Mouse (Mus musculus) liver, embryonic 16.5 days (tissue): Measurements from ENCODE around the gene Spag7. TPM values are rescaled to one million over a fixed set of nuclear protein-coding genes. Genes with fewer than 3 reads are reported as not detected.

Experiments
- ATAC-seq: fragments of 200-750 bp; cut with Nextera tagmentation; 2 replicates; pipeline ENCODE4 v1.8.0; 2017; ENCODE audit warnings: low read depth, mild to moderate bottlenecking, moderate number of reproducible peaks, moderate library complexity
- H3K27ac ChIP-seq: fragments of 300-500 bp; sonication (generic); 2 replicates; pipeline ENCODE4 v1.5.1; 2014; ENCODE audit warnings: mild to moderate bottlenecking, low read length
- H3K27me3 ChIP-seq: fragments of 300-500 bp; sonication (generic); 2 replicates; pipeline ENCODE4 v1.6.1; 2014; ENCODE audit warnings: low read depth, low read length, mixed read lengths; ENCODE audit not compliant: control insufficient read depth, insufficient read depth
- H3K36me3 ChIP-seq: fragments of 300-500 bp; sonication (generic); 2 replicates; pipeline ENCODE4 v1.6.1; 2014; ENCODE audit warnings: mild to moderate bottlenecking; ENCODE audit not compliant: control insufficient read depth, insufficient read depth
- H3K4me1 ChIP-seq: fragments of 300-500 bp; sonication (generic); 2 replicates; pipeline ENCODE4 v1.6.1; 2014; ENCODE audit warnings: low read depth, low read length, mixed read lengths; ENCODE audit not compliant: control insufficient read depth
- H3K4me2 ChIP-seq: fragments of 300-500 bp; sonication (generic); 2 replicates; pipeline ENCODE4 v1.6.1; 2014; ENCODE audit warnings: low read depth, low read length, mixed read lengths
- H3K4me3 ChIP-seq: fragments of 300-500 bp; sonication (generic); 2 replicates; pipeline ENCODE4 v1.5.1; 2014; ENCODE audit warnings: low read depth, mild to moderate bottlenecking, low read length
- H3K9ac ChIP-seq: fragments of 300-500 bp; sonication (generic); 2 replicates; pipeline ENCODE4 v1.6.1; 2014; ENCODE audit warnings: low read depth, low read length
- H3K9me3 ChIP-seq: fragments of 300-500 bp; sonication (generic); replicated peaks from 2 replicates; pipeline ENCODE4 v1.6.1; 2016; ENCODE audit warnings: low read length; ENCODE audit not compliant: control insufficient read depth
- WGBS: fragments of 180-500 bp; shearing (Covaris S2); extraction: QIAGEN DNeasy Blood & Tissue Kit; methylation state at CpG from one replicate; pipeline ENCODE4 v1.1.7; 2014; ENCODE audit not compliant: insufficient replicate concordance; 5-methylcytosine and 5-hydroxymethylcytosine counted together
- polyA plus RNA-seq: library from polyadenylated mRNA; unstranded; fragments of >200 nt; fragmentation: Nextera tagmentation; extraction: Ambion mirVana; gene quantifications from 2 replicates; pipeline ENCODE4 v1.2.1, GENCODE M21; 2015

The Spag7 gene
- polyA plus RNA-seq, 1 experiment from 2014 or later = 57.5 TPM

DNA sequence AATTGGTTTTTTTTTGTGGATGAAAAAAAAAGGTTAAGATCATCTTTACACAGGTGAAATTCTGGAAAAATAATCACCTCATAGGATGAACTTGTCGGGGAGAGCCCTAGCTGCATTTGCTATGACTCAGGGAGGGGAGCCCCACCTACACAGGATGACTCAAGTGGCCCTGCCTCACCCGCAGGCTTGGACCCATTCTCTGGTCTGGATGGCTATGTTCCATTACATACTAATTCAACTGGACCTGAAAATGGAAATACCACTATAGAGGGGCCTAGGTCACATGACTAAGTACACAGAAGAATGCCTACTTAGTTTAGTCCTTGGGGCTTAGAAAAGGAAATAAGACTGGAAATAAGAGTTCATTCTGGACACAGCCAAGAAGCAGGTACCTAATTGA, 17.8 kb downstream of the Spag7 start:
- 27% methylated on average over 2 of the region's 2 CpGs for WGBS
- Histone ChIP-seq H3K4me1 (peaks cover 66% of the 10 kb centered on the region), H3K9me3 (no peaks in the 10 kb centered on the region), H3K27ac (peak overlapping the region; percentile 99), H3K9ac (peak overlapping the region; percentile 33), H3K36me3 (peaks cover 39% of the 10 kb centered on the region), H3K4me2 (peak overlapping the region; percentile 92), H3K27me3 (peaks cover 2% of the 10 kb centered on the region; the same call in 1 of the 2 replicates), H3K4me3 (peak overlapping the region; percentile 99)
- no peak for ATAC-seq

DNA sequence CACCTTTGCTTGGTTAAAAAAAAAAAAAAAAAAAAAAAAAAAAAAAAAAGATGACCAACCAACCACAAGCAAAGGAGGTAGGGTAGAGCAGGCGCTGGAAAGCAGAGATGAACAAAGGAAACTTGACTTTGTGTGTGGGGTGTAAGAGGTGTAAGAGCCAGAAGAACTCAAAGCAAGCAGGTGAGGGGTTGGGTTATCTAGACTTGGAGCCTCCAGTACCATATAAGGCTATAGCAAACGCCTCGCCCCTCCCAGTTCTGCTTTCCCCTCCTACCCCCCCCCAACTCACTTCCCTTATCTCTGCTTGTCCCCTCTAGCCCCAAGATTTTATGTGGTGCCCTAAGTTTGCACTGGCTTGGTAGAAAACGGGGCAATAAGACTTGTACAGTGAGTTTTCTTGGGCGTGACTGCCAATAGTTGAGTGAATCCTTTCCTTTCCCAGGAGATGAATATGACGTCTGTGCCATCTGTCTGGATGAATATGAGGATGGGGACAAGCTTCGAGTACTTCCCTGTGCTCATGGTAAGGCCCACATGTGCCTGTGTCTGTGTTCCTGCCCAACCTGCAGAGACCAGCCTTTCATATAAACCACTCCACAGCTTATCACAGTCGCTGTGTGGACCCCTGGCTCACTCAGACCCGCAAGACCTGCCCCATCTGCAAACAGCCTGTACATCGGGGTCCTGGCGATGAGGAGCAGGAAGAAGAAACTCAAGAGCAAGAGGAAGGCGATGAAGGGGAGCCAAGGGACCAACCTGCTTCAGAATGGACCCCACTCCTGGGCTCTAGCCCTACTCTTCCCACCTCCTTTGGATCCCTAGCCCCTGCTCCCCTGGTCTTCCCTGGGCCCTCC, 18.7 kb downstream of the Spag7 start:
- H3K27ac ChIP-seq = peak overlapping the region; percentile 99
- H3K4me1 ChIP-seq = peaks cover 66% of the 10 kb centered on the region
- peak overlapping the region; percentile 38 for H3K9ac ChIP-seq
- 35% methylated on average over 12 of the region's 12 CpGs for WGBS
- H3K27me3 ChIP-seq = no peaks in the 10 kb centered on the region
- H3K9me3 ChIP-seq = no peaks in the 10 kb centered on the region
- H3K36me3 ChIP-seq = peaks cover 39% of the 10 kb centered on the region
- H3K4me2 ChIP-seq = peak overlapping the region; percentile 92
- no peak for ATAC-seq
- H3K4me3 ChIP-seq = peak overlapping the region; percentile 99

DNA sequence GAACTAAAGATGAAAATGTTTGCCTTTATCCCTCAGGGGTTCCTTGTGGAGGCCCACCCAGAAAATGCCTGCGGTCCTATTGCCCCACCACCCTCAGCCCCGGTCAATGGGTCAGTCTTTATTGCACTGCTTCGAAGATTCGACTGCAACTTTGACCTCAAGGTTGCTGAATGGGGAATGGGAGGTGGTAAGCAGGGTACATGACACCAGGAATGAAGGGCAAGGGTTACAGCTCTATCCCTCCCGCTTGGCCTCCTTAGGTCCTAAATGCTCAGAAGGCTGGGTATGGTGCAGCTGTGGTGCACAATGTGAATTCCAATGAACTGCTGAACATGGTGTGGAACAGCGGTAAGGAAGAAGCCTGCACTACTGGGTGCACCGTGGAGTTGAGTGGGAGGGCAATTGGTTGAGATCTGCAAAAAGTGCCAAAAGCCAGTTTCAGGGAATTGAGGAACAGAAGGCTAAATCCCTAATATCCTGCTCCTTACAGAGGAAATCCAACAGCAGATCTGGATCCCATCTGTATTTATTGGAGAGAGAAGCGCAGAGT, 20.0 kb downstream of the Spag7 start:
- no peak for ATAC-seq
- WGBS = 70% methylated on average over 8 of the region's 8 CpGs
- Histone ChIP-seq H3K27me3 (no peaks in the 10 kb centered on the region), H3K4me1 (peaks cover 65% of the 10 kb centered on the region), H3K9ac (peak overlapping the region; percentile 96), H3K9me3 (no peaks in the 10 kb centered on the region), H3K4me2 (peak overlapping the region; percentile 79), H3K4me3 (peak overlapping the region; percentile 97), H3K36me3 (peaks cover 48% of the 10 kb centered on the region), H3K27ac (peak overlapping the region; percentile 99)

DNA sequence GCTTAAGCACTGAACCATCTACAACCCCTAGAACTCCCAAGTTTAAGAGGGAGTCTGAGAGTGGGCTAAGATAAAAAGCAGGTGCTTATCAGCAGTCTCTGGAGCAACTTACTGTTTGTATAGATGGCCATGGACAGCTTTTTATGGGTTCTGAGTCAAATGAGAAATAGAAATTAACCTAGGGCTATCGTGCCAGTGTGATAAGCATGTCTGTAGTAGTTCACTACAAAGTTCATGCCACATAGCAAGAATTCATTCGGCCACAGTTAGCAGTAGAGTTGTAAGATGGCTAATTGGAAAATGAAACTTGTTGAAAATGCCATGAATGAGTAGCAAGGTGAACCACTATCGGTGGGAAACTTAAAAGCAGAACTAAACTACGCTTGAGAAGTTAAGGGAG, 20.7 kb downstream of the Spag7 start:
- Histone ChIP-seq H3K4me2 (peak overlapping the region; percentile 79), H3K4me1 (peaks cover 65% of the 10 kb centered on the region), H3K9me3 (no peaks in the 10 kb centered on the region), H3K27ac (peak overlapping the region; percentile 99), H3K9ac (peak overlapping the region; percentile 96), H3K27me3 (no peaks in the 10 kb centered on the region), H3K4me3 (peak overlapping the region; percentile 97), H3K36me3 (peaks cover 52% of the 10 kb centered on the region)
- ATAC-seq = no peak
- 20% methylated on average over 4 of the region's 4 CpGs for WGBS

DNA sequence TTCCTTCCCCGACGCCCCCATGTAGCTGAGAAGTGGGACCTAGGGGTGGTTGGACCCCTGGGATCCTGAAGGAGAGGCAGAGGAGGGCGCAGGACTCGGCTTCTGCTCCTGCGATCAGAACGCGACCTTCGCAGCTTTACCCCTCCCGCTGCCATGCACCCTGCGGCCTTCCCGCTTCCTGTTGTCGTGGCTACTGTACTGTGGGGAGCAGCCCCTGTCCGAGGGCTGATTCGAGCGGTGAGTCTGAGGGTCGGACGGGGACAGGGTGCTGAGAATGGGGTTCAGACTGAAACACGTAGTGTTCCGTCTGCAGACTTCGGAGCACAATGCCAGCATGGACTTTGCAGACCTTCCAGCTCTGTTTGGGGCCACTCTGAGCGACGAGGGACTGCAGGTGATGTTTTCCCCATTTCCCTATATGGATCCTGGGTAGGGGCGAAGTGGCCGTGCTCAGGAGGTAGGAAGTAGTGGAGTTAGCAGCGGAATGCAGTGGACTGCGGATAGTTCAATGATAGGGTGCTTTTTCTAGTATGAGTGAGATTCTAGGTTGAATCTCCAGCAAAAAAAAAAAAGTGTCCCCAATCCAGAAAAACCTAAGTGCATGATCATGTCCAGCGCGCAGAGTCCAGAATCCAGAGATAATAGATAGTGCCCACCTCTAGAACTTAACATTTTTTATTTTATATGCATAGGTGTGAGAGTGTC, 21.3 kb downstream of the Spag7 start:
- WGBS = 2% methylated on average over 28 of the region's 28 CpGs

DNA sequence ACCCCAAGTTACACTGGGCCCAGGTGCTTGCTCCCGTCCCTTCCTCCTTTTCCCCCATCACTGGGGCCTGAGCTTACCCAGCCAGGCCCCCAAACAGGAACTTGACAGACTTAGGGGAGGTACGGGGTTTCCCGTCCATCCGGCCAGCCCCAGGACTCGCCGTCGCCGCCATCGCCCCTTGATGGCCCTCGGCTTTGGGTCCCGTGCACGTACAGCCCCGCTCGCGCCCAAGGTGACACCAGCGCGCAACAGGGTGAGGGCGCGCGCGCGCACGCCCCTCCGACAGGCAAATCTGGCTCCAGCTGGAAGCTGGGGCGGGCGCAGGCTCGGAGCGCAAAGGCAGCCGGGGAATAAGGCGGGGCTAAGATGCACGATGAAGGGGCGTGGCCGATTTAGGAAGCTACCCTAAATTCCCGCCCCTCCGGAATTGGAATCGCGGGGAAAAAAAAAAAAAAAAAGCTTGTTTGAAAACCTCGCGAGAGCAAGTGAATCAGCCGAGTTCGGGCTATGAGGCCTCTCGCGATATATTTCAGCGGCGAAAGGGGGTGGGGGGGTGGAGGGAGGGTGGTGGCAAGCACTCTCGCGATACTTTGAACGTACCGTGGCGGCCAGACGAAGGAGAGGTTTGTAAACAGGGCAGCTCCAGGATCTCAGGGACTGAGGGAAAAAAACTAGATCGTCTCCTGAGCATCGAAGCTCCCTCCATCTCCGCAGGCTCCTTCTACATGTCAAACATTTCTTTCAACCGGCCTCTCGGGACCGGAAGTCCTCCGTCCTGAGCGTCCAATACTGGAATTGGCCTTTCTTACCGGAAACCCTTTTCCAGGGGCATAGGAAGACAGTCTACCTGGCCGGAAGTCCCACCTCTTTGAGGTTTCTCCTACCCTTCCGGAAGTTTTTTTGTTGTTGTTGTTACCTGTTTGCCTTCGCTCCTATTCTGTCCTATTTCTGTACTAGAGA, 22.2 kb downstream of the Spag7 start, which contains the start of the genes Rnf167 and Slc25a11:
TSS of gene Rnf167 (plus strand) at position 545 of the 960 bp plus-strand sequence.
TSS of gene Slc25a11 (minus strand) at position 789 of the 960 bp plus-strand sequence.
- Histone ChIP-seq H3K4me3 (peak within 1 kb of the TSS; percentile 97), H3K9me3 (no peaks in the 10 kb centered on the region), H3K27ac (peak within 1 kb of the TSS; percentile 99), H3K4me2 (peak within 1 kb of the TSS; percentile 93), H3K4me1 (peaks cover 54% of the 10 kb centered on the region), H3K9ac (peak within 1 kb of the TSS; percentile 96), H3K36me3 (peaks cover 44% of the 10 kb centered on the region), H3K27me3 (no peaks in the 10 kb centered on the region)
- whole genome bisulfite sequencing = under 1% methylated on average over 63 of the region's 63 CpGs
- ATAC-seq = peak; percentile 85

More for the DNA sequence above, 21.3 kb downstream of the Spag7 start:
- H3K4me1 ChIP-seq = peaks cover 63% of the 10 kb centered on the region
- H3K9ac ChIP-seq = peak overlapping the region; percentile 96
- peaks cover 52% of the 10 kb centered on the region for H3K36me3 ChIP-seq
- peak overlapping the region; percentile 97 for H3K4me3 ChIP-seq
- peak overlapping the region; percentile 99 for H3K27ac ChIP-seq
- H3K9me3 ChIP-seq = no peaks in the 10 kb centered on the region
- peak overlapping the region; percentile 79 for H3K4me2 ChIP-seq
- no peaks in the 10 kb centered on the region for H3K27me3 ChIP-seq
- ATAC-seq = peak; percentile 11; the same call in 1 of the 2 replicates

DNA sequence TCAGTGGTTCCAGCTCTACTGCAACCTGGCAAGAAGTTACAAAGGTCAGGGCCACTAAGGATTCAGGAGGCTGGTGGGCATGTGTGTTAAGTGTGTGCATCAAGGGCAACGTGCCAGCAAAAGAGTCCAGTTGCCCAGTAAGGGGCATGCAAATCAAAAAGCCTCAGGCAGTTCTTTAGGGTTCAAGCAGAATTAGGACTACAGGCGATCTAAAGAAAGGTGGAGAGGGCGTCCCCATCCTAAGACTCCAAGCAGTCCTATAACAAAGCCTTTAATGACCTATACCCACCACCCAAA, 23.0 kb downstream of the Spag7 start:
- peaks cover 37% of the 10 kb centered on the region for H3K36me3 ChIP-seq
- H3K4me2 ChIP-seq = peak overlapping the region; percentile 93
- H3K4me1 ChIP-seq = peaks cover 47% of the 10 kb centered on the region
- WGBS = 16% methylated on average over 3 of the region's 3 CpGs
- H3K4me3 ChIP-seq = peak overlapping the region; percentile 97
- H3K9ac ChIP-seq = peak overlapping the region; percentile 93
- no peaks in the 10 kb centered on the region for H3K9me3 ChIP-seq
- H3K27ac ChIP-seq = peak overlapping the region; percentile 99
- no peaks in the 10 kb centered on the region for H3K27me3 ChIP-seq
- no peak for ATAC-seq
